Mouse (Mus musculus): ENCODE results near the gene Taar7d. TPM values are rescaled to one million over a fixed set of nuclear protein-coding genes. Genes with fewer than 3 reads are reported as not detected.
"Not testable (repeated sequence)": the region's sequence is repeated elsewhere in the genome, so short reads cannot be mapped to it uniquely, and the experiment has no call there.

Taar7d gene
- polyA plus RNA-seq, 1 experiment from 2014 or later, result not detected

DNA sequence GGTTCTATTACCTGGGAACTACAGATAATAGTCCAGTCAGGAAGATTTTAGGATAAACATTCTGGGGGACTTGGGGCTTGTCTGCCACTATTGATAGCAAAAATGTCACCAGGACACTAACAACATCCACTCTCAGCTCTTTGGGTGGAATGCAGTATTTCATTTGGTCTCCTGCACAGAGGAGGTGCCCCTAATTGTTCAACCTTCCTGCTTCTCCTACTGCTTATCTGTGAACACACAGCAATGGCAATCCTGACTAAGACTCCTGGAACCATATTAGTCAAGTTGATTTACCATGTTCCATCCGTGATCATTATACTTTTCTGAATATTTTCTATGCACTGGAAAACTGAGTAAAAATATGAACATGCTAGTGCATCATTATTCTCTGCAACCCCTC is 18.9 kb upstream of the Taar7d start:
- H3K9me3 ChIP-seq (ENCODE audit: control insufficient read depth, low read length), result no peaks in the 10 kb centered on the region
- WGBS, result 92% methylated on average over 1 of the region's 1 CpGs
- H3K27me3 ChIP-seq (ENCODE audit: control insufficient read depth, insufficient read depth, low read length), result no peaks in the 10 kb centered on the region
- H3K4me3 ChIP-seq (ENCODE audit: low read depth, low read length), result no peak overlapping the region
- H3K36me3 ChIP-seq (ENCODE audit: control insufficient read depth, insufficient read depth, low read length), result no peaks in the 10 kb centered on the region
- H3K4me1 ChIP-seq (ENCODE audit: control insufficient read depth, insufficient read depth, low read length), result no peaks in the 10 kb centered on the region
- no peak overlapping the region for H3K9ac ChIP-seq (ENCODE audit: low read length)
- no peak overlapping the region for H3K4me2 ChIP-seq
- DNase-seq (ENCODE audit: low spot score, missing footprints) (no peak), ATAC-seq (ENCODE audit: low FRiP score) (no peak)
- H3K27ac ChIP-seq (ENCODE audit: low read depth, low read length), result no peak overlapping the region

GRCm38 (mm10) chr10:24031347-24031746 is 4.3 kb downstream of the Taar7d start:
- Histone ChIP-seq H3K27me3 (ENCODE audit: control insufficient read depth, insufficient read depth, low read length) (no peaks in the 10 kb centered on the region), H3K36me3 (ENCODE audit: control insufficient read depth, insufficient read depth, low read length) (no peaks in the 10 kb centered on the region), H3K4me3 (ENCODE audit: low read depth, low read length) (no peak overlapping the region), H3K27ac (ENCODE audit: low read depth, low read length) (no peak overlapping the region), H3K9ac (ENCODE audit: low read length) (no peak overlapping the region), H3K9me3 (ENCODE audit: control insufficient read depth, low read length) (no peaks in the 10 kb centered on the region), H3K4me2 (no peak overlapping the region), H3K4me1 (ENCODE audit: control insufficient read depth, insufficient read depth, low read length) (no peaks in the 10 kb centered on the region)
- ATAC-seq (ENCODE audit: low FRiP score), result no peak
- DNase-seq (ENCODE audit: low spot score, missing footprints), result no peak

DNA sequence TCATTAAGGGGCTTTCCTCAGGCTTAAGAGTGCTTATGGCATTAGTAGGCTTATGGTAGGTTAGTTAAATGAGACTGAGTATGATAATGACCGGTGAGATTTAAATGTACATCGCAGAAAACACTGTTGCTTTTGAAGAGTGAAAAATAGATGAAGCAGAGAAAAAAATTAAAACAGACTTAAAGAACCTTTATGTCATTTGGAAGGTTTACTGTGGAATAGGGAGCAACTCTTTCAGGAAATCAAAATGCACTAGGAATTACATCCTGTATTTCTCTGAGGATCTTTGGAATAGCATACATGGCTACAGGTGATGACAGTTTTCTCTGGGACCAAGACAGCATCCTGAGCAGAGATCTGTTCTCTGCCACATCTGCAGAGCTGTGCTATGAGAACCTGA is 10.3 kb downstream of the Taar7d start, which contains the start of gene Taar7e:
Gene Taar7e (plus strand): TSS at position 301 of the 400 bp plus-strand sequence.
- no peak for ATAC-seq (ENCODE audit: low FRiP score)
- Histone ChIP-seq H3K9ac (ENCODE audit: low read length) (no peak within 1 kb of the TSS), H3K4me3 (ENCODE audit: low read depth, low read length) (no peak within 1 kb of the TSS), H3K9me3 (ENCODE audit: control insufficient read depth, low read length) (no peaks in the 10 kb centered on the region), H3K4me1 (ENCODE audit: control insufficient read depth, insufficient read depth, low read length) (no peaks in the 10 kb centered on the region), H3K36me3 (ENCODE audit: control insufficient read depth, insufficient read depth, low read length) (no peaks in the 10 kb centered on the region), H3K27ac (ENCODE audit: low read depth, low read length) (no peak within 1 kb of the TSS), H3K27me3 (ENCODE audit: control insufficient read depth, insufficient read depth, low read length) (no peaks in the 10 kb centered on the region), H3K4me2 (no peak within 1 kb of the TSS)
- no peak for DNase-seq (ENCODE audit: low spot score, missing footprints)
- WGBS, result 90% methylated on average over 2 of the region's 2 CpGs

GRCm38 (mm10) chr10:24040120-24040869 is 13.3 kb downstream of the Taar7d start:
- no peaks in the 10 kb centered on the region for H3K9me3 ChIP-seq (ENCODE audit: control insufficient read depth, low read length)

DNA sequence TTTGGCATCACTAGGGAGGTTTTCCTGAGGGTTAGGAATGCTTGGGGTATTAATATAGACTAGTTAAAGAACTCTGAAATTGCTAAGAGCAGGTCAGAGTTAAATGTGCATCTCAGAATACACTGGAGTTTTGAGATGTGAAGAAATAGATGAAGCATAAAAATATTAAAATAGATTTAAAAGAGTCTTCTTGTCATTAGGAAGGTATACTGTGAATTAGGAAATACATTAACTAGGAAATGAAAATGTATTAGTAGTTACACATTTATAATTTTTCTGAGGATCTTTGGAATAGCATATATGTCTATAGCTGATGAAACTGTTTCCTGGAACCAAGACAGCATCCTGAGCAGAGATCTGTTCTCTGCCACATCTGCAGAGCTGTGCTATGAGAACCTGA is 22.2 kb downstream of the Taar7d start, which contains the start of gene Taar7f:
Gene Taar7f (plus strand): TSS at position 301 of the 400 bp plus-strand sequence.
- Histone ChIP-seq H3K9me3 (ENCODE audit: control insufficient read depth, low read length) (no peaks in the 10 kb centered on the region), H3K4me1 (ENCODE audit: control insufficient read depth, insufficient read depth, low read length) (no peaks in the 10 kb centered on the region), H3K4me2 (no peak within 1 kb of the TSS), H3K27ac (ENCODE audit: low read depth, low read length) (no peak within 1 kb of the TSS), H3K4me3 (ENCODE audit: low read depth, low read length) (no peak within 1 kb of the TSS), H3K36me3 (ENCODE audit: control insufficient read depth, insufficient read depth, low read length) (no peaks in the 10 kb centered on the region), H3K27me3 (ENCODE audit: control insufficient read depth, insufficient read depth, low read length) (no peaks in the 10 kb centered on the region), H3K9ac (ENCODE audit: low read length) (no peak within 1 kb of the TSS)
- ATAC-seq (ENCODE audit: low FRiP score) (no peak), DNase-seq (ENCODE audit: low spot score, missing footprints) (no peak)

More at GRCm38 (mm10) chr10:24040120-24040869, 13.3 kb downstream of the Taar7d start:
- H3K4me1 ChIP-seq (ENCODE audit: control insufficient read depth, insufficient read depth, low read length), result no peaks in the 10 kb centered on the region
- no peak overlapping the region for H3K27ac ChIP-seq (ENCODE audit: low read depth, low read length)
- no peak overlapping the region for H3K4me2 ChIP-seq
- no peak overlapping the region for H3K9ac ChIP-seq (ENCODE audit: low read length)
- no peaks in the 10 kb centered on the region for H3K36me3 ChIP-seq (ENCODE audit: control insufficient read depth, insufficient read depth, low read length)
- DNase-seq (ENCODE audit: low spot score, missing footprints) (no peak), ATAC-seq (ENCODE audit: low FRiP score) (no peak)
- 78% methylated on average over 2 of the region's 2 CpGs for whole genome bisulfite sequencing
- no peaks in the 10 kb centered on the region for H3K27me3 ChIP-seq (ENCODE audit: control insufficient read depth, insufficient read depth, low read length)
- no peak overlapping the region for H3K4me3 ChIP-seq (ENCODE audit: low read depth, low read length)

- Histone ChIP-seq H3K9me3 (ENCODE audit: control insufficient read depth, low read length) (no peaks in the 10 kb centered on the region), H3K36me3 (ENCODE audit: control insufficient read depth, insufficient read depth, low read length) (no peaks in the 10 kb centered on the region), H3K4me2 (no peak overlapping the region), H3K9ac (ENCODE audit: low read length) (no peak overlapping the region), H3K27me3 (ENCODE audit: control insufficient read depth, insufficient read depth, low read length) (no peaks in the 10 kb centered on the region), H3K27ac (ENCODE audit: low read depth, low read length) (no peak overlapping the region), H3K4me3 (ENCODE audit: low read depth, low read length) (no peak overlapping the region), H3K4me1 (ENCODE audit: control insufficient read depth, insufficient read depth, low read length) (no peaks in the 10 kb centered on the region)
- DNase-seq (ENCODE audit: low spot score, missing footprints), result no peak
- WGBS, result 83% methylated on average over 5 of the region's 5 CpGs
- ATAC-seq (ENCODE audit: low FRiP score), result no peak
These were observed 25.0 kb downstream of the Taar7d start for GRCm38 (mm10) chr10:24052039-24052438.

- Histone ChIP-seq H3K27me3 (ENCODE audit: control insufficient read depth, insufficient read depth, low read length) (no peaks in the 10 kb centered on the region), H3K9me3 (ENCODE audit: control insufficient read depth, low read length) (no peaks in the 10 kb centered on the region), H3K36me3 (ENCODE audit: control insufficient read depth, insufficient read depth, low read length) (no peaks in the 10 kb centered on the region), H3K4me2 (no peak overlapping the region), H3K9ac (ENCODE audit: low read length) (no peak overlapping the region), H3K4me3 (ENCODE audit: low read depth, low read length) (no peak overlapping the region), H3K27ac (ENCODE audit: low read depth, low read length) (no peak overlapping the region), H3K4me1 (ENCODE audit: control insufficient read depth, insufficient read depth, low read length) (no peaks in the 10 kb centered on the region)
- DNase-seq (ENCODE audit: low spot score, missing footprints) (no peak), ATAC-seq (ENCODE audit: low FRiP score) (no peak)
- WGBS, result 91% methylated on average over 3 of the region's 3 CpGs
These were observed 32.0 kb downstream of the Taar7d start for GRCm38 (mm10) chr10:24058986-24059385.

- DNase-seq (ENCODE audit: low spot score, missing footprints); H3K4me1 ChIP-seq (ENCODE audit: control insufficient read depth, insufficient read depth, low read length); H3K27me3 ChIP-seq (ENCODE audit: control insufficient read depth, insufficient read depth, low read length); H3K36me3 ChIP-seq (ENCODE audit: control insufficient read depth, insufficient read depth, low read length); H3K9me3 ChIP-seq (ENCODE audit: control insufficient read depth, low read length); H3K4me2 ChIP-seq; H3K4me3 ChIP-seq (ENCODE audit: low read depth, low read length); ATAC-seq (ENCODE audit: low FRiP score); H3K27ac ChIP-seq (ENCODE audit: low read depth, low read length); H3K9ac ChIP-seq (ENCODE audit: low read length): not testable (repeated sequence)
- 54% methylated on average over 2 of the region's 2 CpGs for WGBS
These were observed 47.7 kb downstream of the Taar7d start for GRCm38 (mm10) chr10:24074751-24075150.

- WGBS, result 84% methylated on average over 2 of the region's 4 CpGs
- DNase-seq (ENCODE audit: low spot score, missing footprints); H3K27ac ChIP-seq (ENCODE audit: low read depth, low read length); H3K27me3 ChIP-seq (ENCODE audit: control insufficient read depth, insufficient read depth, low read length); H3K4me2 ChIP-seq; H3K4me1 ChIP-seq (ENCODE audit: control insufficient read depth, insufficient read depth, low read length); H3K9me3 ChIP-seq (ENCODE audit: control insufficient read depth, low read length); H3K36me3 ChIP-seq (ENCODE audit: control insufficient read depth, insufficient read depth, low read length); ATAC-seq (ENCODE audit: low FRiP score); H3K9ac ChIP-seq (ENCODE audit: low read length); H3K4me3 ChIP-seq (ENCODE audit: low read depth, low read length): not testable (repeated sequence)
These were observed 49.2 kb downstream of the Taar7d start, which contains the start of gene Taar8a for GRCm38 (mm10) chr10:24076200-24076599. Gene Taar8a, plus strand, starts transcription at chr10:24076500.
